Mouse (Mus musculus): ENCODE measurements around the gene 4930412O13Rik.

- TF ChIP-seq CTCF (IDR thresholded peaks at IDR 0.05; ENCODE audit: control insufficient read depth, insufficient read depth, low read length) (no peak), POLR2A (IDR thresholded peaks at IDR 0.05; ENCODE audit: borderline replicate concordance, control insufficient read depth, low read depth, low read length) (no peak)
Observed at GRCm38 (mm10) chr2:9878564-9879081, 2.4 kb upstream of the 4930412O13Rik start.

All from bone marrow, adult 2 months (tissue).